Mouse (Mus musculus) kidney, postnatal 0 days (tissue): ENCODE measurements around the gene BC067074. TPM values are rescaled to one million over a fixed set of nuclear protein-coding genes. Genes with fewer than 3 reads are reported as not detected.
"Not testable (repeated sequence)": the region's sequence is repeated elsewhere in the genome, so short reads cannot be mapped to it uniquely, and the experiment has no call there.

Experiments used
- ATAC-seq: fragments of 200-750 bp; cut with Nextera tagmentation; replicated peaks from 2 replicates; pipeline ENCODE4 v1.8.0; 2017; ENCODE audit warnings: low read depth, moderate number of reproducible peaks, moderate TSS enrichment, moderate library complexity; ENCODE audit not compliant: low FRiP score
- DNase-seq: peaks from one replicate; pipeline ENCODE4 v3.0.0-alpha.2; 2016; ENCODE audit warnings: low spot score
- H3K27ac ChIP-seq: fragments of 300-500 bp; sonication (generic); 2 replicates; pipeline ENCODE4 v1.5.1; 2014; ENCODE audit warnings: mild to moderate bottlenecking
- H3K27me3 ChIP-seq: fragments of 300-500 bp; sonication (generic); 2 replicates; pipeline ENCODE4 v1.6.1; 2014; ENCODE audit warnings: low read length, mixed read lengths; ENCODE audit not compliant: insufficient read depth
- H3K36me3 ChIP-seq: fragments of 300-500 bp; sonication (generic); 2 replicates; pipeline ENCODE4 v1.6.1; 2014; ENCODE audit warnings: low read length, mixed read lengths; ENCODE audit not compliant: insufficient read depth
- H3K4me1 ChIP-seq: fragments of 300-500 bp; sonication (generic); replicated peaks from 2 replicates; pipeline ENCODE4 v1.6.1; 2014; ENCODE audit warnings: antibody characterized with exemption, low read length, mixed read lengths; ENCODE audit not compliant: insufficient read depth
- H3K4me2 ChIP-seq: fragments of 300-500 bp; sonication (generic); 2 replicates; pipeline ENCODE4 v1.6.1; 2014; ENCODE audit warnings: mild to moderate bottlenecking, low read length, moderate library complexity, mixed read lengths
- H3K4me3 ChIP-seq: fragments of 300-500 bp; sonication (generic); replicated peaks from 2 replicates; pipeline ENCODE4 v1.5.1; 2014; ENCODE audit warnings: low read depth, low read length
- H3K9ac ChIP-seq: fragments of 300-500 bp; sonication (generic); 2 replicates; pipeline ENCODE4 v1.6.1; 2014; ENCODE audit warnings: low read depth, low read length
- H3K9me3 ChIP-seq: fragments of 300-500 bp; sonication (generic); replicated peaks from 2 replicates; pipeline ENCODE4 v1.6.1; 2016; ENCODE audit warnings: low read length, inconsistent platforms, mixed read lengths
- CTCF ChIP-seq: IDR thresholded peaks from 2 replicates; pipeline ENCODE4 v1.5.1; 2016; ENCODE audit warnings: antibody characterized with exemption, low read depth, mild to moderate bottlenecking, moderate library complexity
- WGBS: fragments of 180-500 bp; shearing (Covaris S2); extraction: QIAGEN DNeasy Blood & Tissue Kit; methylation state at CpG from one replicate; pipeline ENCODE4 v1.1.7; 2014; 5-methylcytosine and 5-hydroxymethylcytosine counted together
- polyA plus RNA-seq: library from polyadenylated mRNA; unstranded; fragments of >200 nt; fragmentation: Nextera tagmentation; extraction: Ambion mirVana; gene quantifications from 2 replicates; pipeline ENCODE4 v1.2.1, GENCODE M21; 2015

BC067074 gene
- polyA plus RNA-seq = 4.6 and 4.8 TPM in 2 replicates

- H3K9me3 ChIP-seq = no peaks in the 10 kb centered on the region
- TF ChIP-seq CTCF = no peak
- H3K4me2 ChIP-seq = peak within 1 kb of the TSS; percentile 92
- H3K27ac ChIP-seq = peak within 1 kb of the TSS; percentile 60; the same call in 1 of the 2 replicates
- no peaks in the 10 kb centered on the region for H3K27me3 ChIP-seq
- H3K4me3 ChIP-seq = peak within 1 kb of the TSS; percentile 59
- H3K9ac ChIP-seq = peak within 1 kb of the TSS; percentile 82
- no peaks in the 10 kb centered on the region; the same call in 1 of the 2 replicates for H3K4me1 ChIP-seq
- no peaks in the 10 kb centered on the region for H3K36me3 ChIP-seq
- peak; percentile 79 for ATAC-seq
- peak; percentile 59 for DNase-seq
- WGBS = 1% methylated on average over 47 of the region's 75 CpGs
Measured at GRCm38 (mm10) chr13:113292975-113293706, at the start of gene BC067074. Gene BC067074 (plus strand): TSS chr13:113293159.

GRCm38 (mm10) chr13:113245025-113245424 lies 47.9 kb upstream of the BC067074 start:
- 68% methylated on average over 8 of the region's 8 CpGs for WGBS
- no peak overlapping the region for H3K27ac ChIP-seq
- no peaks in the 10 kb centered on the region for H3K9me3 ChIP-seq
- H3K4me1 ChIP-seq = no peaks in the 10 kb centered on the region
- no peak overlapping the region for H3K9ac ChIP-seq
- no peaks in the 10 kb centered on the region for H3K36me3 ChIP-seq
- H3K4me3 ChIP-seq = no peak overlapping the region
- no peak for TF ChIP-seq CTCF
- DNase-seq (no peak), ATAC-seq (no peak)
- no peaks in the 10 kb centered on the region for H3K27me3 ChIP-seq
- H3K4me2 ChIP-seq = no peak overlapping the region

- WGBS = 82% methylated on average over 7 of the region's 7 CpGs
- not testable (repeated sequence) for H3K9me3 ChIP-seq, H3K36me3 ChIP-seq, H3K27ac ChIP-seq, H3K4me3 ChIP-seq, ATAC-seq, H3K4me1 ChIP-seq, DNase-seq, H3K9ac ChIP-seq, H3K27me3 ChIP-seq, H3K4me2 ChIP-seq
Measured at GRCm38 (mm10) chr13:113252580-113252979, 40.4 kb upstream of the BC067074 start.

- Histone ChIP-seq H3K36me3 (no peaks in the 10 kb centered on the region), H3K4me1 (no peaks in the 10 kb centered on the region), H3K27me3 (no peaks in the 10 kb centered on the region), H3K27ac (no peak overlapping the region), H3K9ac (no peak overlapping the region), H3K4me2 (no peak overlapping the region), H3K4me3 (no peak overlapping the region), H3K9me3 (no peaks in the 10 kb centered on the region)
- WGBS = 93% methylated on average over 2 of the region's 2 CpGs
- ATAC-seq (no peak), DNase-seq (no peak)
- no peak for TF ChIP-seq CTCF
Measured at GRCm38 (mm10) chr13:113256766-113257165, 36.2 kb upstream of the BC067074 start.

- DNase-seq = no peak
- no peaks in the 10 kb centered on the region for H3K36me3 ChIP-seq
- no peak overlapping the region for H3K4me2 ChIP-seq
- no peaks in the 10 kb centered on the region for H3K9me3 ChIP-seq
- no peaks in the 10 kb centered on the region for H3K4me1 ChIP-seq
- no peak overlapping the region for H3K27ac ChIP-seq
- peak; percentile 40 for TF ChIP-seq CTCF
- WGBS = 60% methylated on average over 5 of the region's 5 CpGs
- ATAC-seq = no peak
- no peak overlapping the region for H3K9ac ChIP-seq
- H3K27me3 ChIP-seq = no peaks in the 10 kb centered on the region
- H3K4me3 ChIP-seq = no peak overlapping the region
Measured at GRCm38 (mm10) chr13:113257190-113257589, 35.8 kb upstream of the BC067074 start.

GRCm38 (mm10) chr13:113259237-113259636 lies 33.7 kb upstream of the BC067074 start:
- Histone ChIP-seq H3K4me1 (no peaks in the 10 kb centered on the region), H3K27ac (no peak overlapping the region), H3K9ac (no peak overlapping the region), H3K27me3 (no peaks in the 10 kb centered on the region), H3K4me3 (no peak overlapping the region), H3K4me2 (no peak overlapping the region), H3K9me3 (no peaks in the 10 kb centered on the region), H3K36me3 (no peaks in the 10 kb centered on the region)
- WGBS = 91% methylated on average over 5 of the region's 5 CpGs
- TF ChIP-seq CTCF = no peak
- no peak for DNase-seq
- ATAC-seq = no peak
